Mouse (Mus musculus) ES-E14 (cell line): ENCODE results near the gene Zfhx3.

Source experiments
- CHD2 ChIP-seq: IDR thresholded peaks from 2 replicates; pipeline ENCODE4 v1.6.1; 2014; ENCODE audit warnings: mild to moderate bottlenecking, low read depth, low read length, inconsistent platforms
- ZNF384 ChIP-seq: IDR thresholded peaks from 2 replicates; pipeline ENCODE4 v1.6.1; 2012; ENCODE audit warnings: low read depth, low read length, inconsistent platforms

DNA sequence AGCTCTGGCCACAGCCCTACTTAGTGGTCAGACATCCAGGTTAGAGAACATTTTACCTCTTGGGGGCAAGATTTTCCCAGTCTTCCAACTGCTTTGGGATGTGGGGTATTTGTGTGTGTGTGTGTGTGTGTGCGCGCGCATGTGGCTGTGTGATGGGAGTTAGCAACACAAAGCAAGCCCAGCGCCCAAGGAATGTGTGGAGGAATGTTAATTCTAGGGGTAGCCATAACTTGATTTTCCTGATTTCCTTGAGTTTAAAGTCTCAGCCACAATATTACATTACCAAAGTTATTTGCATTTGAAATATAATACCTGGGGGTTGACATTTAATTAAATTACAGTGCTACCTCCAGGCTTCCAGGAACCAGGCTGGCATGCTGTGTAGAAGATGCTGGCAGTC lies 136.3 kb downstream of the Zfhx3 start:
- TF ChIP-seq ZNF384 (no peak), CHD2 (no peak)
